Mouse (Mus musculus) hindbrain, embryonic 14.5 days (tissue): ENCODE measurements around the gene Cyb5rl. TPM values are rescaled to one million over a fixed set of nuclear protein-coding genes. Genes with fewer than 3 reads are reported as not detected.

Source experiments
- ATAC-seq: fragments of 200-750 bp; cut with Nextera tagmentation; 2 replicates; pipeline ENCODE4 v1.8.0; 2017; ENCODE audit warnings: moderate number of reproducible peaks, mild to moderate bottlenecking, moderate TSS enrichment, moderate library complexity; ENCODE audit not compliant: low FRiP score
- DNase-seq: peaks from one replicate; pipeline ENCODE4 v3.0.0-alpha.2; 2015; ENCODE audit warnings: low spot score
- H3K27ac ChIP-seq: fragments of 300-500 bp; sonication (generic); 2 replicates; pipeline ENCODE4 v1.5.1; 2014; ENCODE audit warnings: mild to moderate bottlenecking, moderate library complexity
- H3K27me3 ChIP-seq: fragments of 300-500 bp; sonication (generic); 2 replicates; pipeline ENCODE4 v1.6.1; 2014; ENCODE audit warnings: mild to moderate bottlenecking, low read length, mixed read lengths; ENCODE audit not compliant: control insufficient read depth, insufficient read depth
- H3K36me3 ChIP-seq: fragments of 300-500 bp; sonication (generic); replicated peaks from 2 replicates; pipeline ENCODE4 v1.6.1; 2014; ENCODE audit not compliant: control insufficient read depth, insufficient read depth
- H3K4me1 ChIP-seq: fragments of 300-500 bp; sonication (generic); replicated peaks from 2 replicates; pipeline ENCODE4 v1.6.1; 2014; ENCODE audit warnings: antibody characterized with exemption, low read length, mixed read lengths; ENCODE audit not compliant: control insufficient read depth, insufficient read depth
- H3K4me2 ChIP-seq: fragments of 300-500 bp; sonication (generic); replicated peaks from 2 replicates; pipeline ENCODE4 v1.6.1; 2014; ENCODE audit warnings: mild to moderate bottlenecking, moderate library complexity
- H3K4me3 ChIP-seq: fragments of 300-500 bp; sonication (generic); replicated peaks from 2 replicates; pipeline ENCODE4 v1.5.1; 2014; ENCODE audit warnings: mild to moderate bottlenecking, low read length
- H3K9ac ChIP-seq: fragments of 300-500 bp; sonication (generic); 2 replicates; pipeline ENCODE4 v1.6.1; 2014
- H3K9me3 ChIP-seq: fragments of 300-500 bp; sonication (generic); 2 replicates; pipeline ENCODE4 v1.6.1; 2016; ENCODE audit warnings: low read length; ENCODE audit not compliant: control insufficient read depth
- WGBS: fragments of 180-500 bp; shearing (Covaris S2); extraction: QIAGEN DNeasy Blood & Tissue Kit; methylation state at CpG from one replicate; pipeline ENCODE4 v1.1.7; 2014; 5-methylcytosine and 5-hydroxymethylcytosine counted together
- polyA plus RNA-seq: library from polyadenylated mRNA; unstranded; fragments of >200 nt; fragmentation: Nextera tagmentation; extraction: Ambion mirVana; gene quantifications from 2 replicates; pipeline ENCODE4 v1.2.1, GENCODE M21; 2014

Cyb5rl gene
- polyA plus RNA-seq = 2.7 and 4.8 TPM in 2 replicates

DNA sequence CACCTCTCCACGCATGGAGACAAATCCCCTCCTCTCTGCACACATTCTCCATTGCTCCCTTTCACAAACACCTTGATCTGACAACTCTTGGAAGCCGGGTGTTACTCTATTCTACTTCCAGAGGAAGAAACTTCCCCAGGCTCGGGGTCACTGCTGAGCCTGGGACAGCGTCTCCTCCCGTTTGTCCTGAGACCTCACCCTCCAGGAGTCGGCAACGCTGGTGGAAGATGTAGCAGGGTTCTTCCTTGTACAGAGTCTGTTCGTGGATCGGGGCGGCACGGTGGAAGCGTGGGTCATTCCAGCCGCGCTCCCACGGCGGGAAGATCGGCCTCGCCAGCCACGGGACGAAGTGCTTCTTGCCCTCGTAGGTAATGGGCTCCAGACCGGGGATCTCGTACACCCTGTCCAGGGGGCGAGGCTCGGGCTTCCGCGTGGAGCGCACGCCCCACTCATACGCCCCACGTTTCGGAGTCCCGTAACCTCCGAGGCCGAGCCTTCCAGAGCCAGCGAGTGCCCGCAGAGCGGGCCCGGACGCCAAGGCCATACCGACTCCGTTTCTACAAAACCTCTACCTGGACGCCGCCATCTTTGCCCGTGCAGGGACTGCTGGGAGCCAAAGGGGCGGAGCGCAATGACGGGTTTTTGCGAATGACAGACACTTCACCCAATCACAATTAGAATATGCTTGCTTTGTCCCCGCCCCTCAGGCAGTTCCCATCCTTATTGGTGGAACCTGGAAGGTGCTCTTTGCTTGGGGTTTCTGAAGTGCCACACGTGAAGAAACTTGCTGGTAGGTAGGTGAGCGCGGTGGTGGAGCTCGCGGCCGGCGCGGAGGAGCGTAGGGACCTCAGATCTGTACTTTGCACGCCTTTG is at the start of gene Cyb5rl, which contains the start of gene Mrpl37:
Gene Cyb5rl (plus strand): TSS at position 737 of the 873 bp plus-strand sequence.
Gene Mrpl37 (minus strand): TSS at position 617 of the 873 bp plus-strand sequence.
- peaks cover 33% of the 10 kb centered on the region for H3K36me3 ChIP-seq
- peaks cover 15% of the 10 kb centered on the region for H3K4me1 ChIP-seq
- H3K27ac ChIP-seq = no peak within 1 kb of the TSS
- H3K27me3 ChIP-seq = no peaks in the 10 kb centered on the region
- H3K9ac ChIP-seq = peak within 1 kb of the TSS; percentile 82
- under 1% methylated on average over 60 of the region's 60 CpGs for WGBS
- no peaks in the 10 kb centered on the region for H3K9me3 ChIP-seq
- H3K4me2 ChIP-seq = peak within 1 kb of the TSS; percentile 98
- H3K4me3 ChIP-seq = peak within 1 kb of the TSS; percentile 90
- peak; percentile 99 for DNase-seq
- ATAC-seq = peak; percentile 99

DNA sequence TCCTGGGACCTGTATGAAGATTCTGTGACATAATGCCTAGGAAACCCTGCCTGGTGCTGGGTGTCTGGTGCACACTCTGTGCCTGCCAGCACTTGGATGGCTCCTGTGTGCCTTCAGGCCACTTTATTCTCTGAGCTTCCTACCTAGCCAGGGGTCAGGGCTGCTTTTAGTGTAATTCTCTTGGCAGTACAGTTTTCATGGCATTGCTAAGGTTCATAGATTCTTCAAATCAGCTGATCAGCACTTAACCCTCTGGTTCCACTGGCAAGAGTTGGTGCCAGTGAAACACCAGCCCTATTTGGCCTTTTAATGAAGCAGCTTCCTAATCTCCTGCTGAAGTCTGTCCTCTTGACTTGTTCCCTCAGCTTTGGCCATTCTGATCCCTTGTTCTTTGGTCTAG is 49.5 kb upstream of the Cyb5rl start:
- DNase-seq = no peak
- Histone ChIP-seq H3K9ac (peak overlapping the region; percentile 37; the same call in 1 of the 2 replicates), H3K27ac (no peak overlapping the region)

DNA sequence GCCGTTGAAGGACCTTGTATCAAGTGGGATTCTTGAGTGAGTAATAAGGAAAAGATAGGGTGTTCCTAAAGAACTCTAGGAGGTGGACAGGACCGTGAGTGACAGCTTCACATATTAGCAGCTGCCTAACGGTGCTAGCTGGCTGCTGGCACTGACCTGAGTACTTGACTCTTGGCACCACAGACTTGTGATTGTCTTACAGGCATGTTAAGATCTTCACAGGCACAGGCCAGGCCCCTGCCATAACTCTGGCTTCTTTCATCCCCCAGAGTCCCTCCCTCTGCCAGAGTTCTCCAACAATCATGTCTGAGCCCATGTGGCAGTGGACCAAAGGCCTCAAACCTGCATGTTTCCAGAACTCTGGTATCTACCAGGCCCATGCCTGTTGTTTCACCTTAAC is 48.3 kb upstream of the Cyb5rl start:
- peak overlapping the region; percentile 69 for H3K27ac ChIP-seq
- no peaks in the 10 kb centered on the region for H3K27me3 ChIP-seq
- no peaks in the 10 kb centered on the region for H3K9me3 ChIP-seq
- H3K4me2 ChIP-seq = no peak overlapping the region
- no peak overlapping the region for H3K4me3 ChIP-seq
- no peaks in the 10 kb centered on the region for H3K36me3 ChIP-seq
- ATAC-seq (no peak), DNase-seq (no peak)
- H3K4me1 ChIP-seq = peaks cover 64% of the 10 kb centered on the region
- 61% methylated on average over 3 of the region's 3 CpGs for WGBS
- H3K9ac ChIP-seq = peak overlapping the region; percentile 26; the same call in 1 of the 2 replicates

More for the DNA sequence above, 49.5 kb upstream of the Cyb5rl start:
- Histone ChIP-seq H3K4me3 (no peak overlapping the region), H3K9me3 (no peaks in the 10 kb centered on the region), H3K36me3 (no peaks in the 10 kb centered on the region), H3K4me2 (no peak overlapping the region), H3K4me1 (peaks cover 64% of the 10 kb centered on the region), H3K27me3 (no peaks in the 10 kb centered on the region)
- ATAC-seq = no peak

DNA sequence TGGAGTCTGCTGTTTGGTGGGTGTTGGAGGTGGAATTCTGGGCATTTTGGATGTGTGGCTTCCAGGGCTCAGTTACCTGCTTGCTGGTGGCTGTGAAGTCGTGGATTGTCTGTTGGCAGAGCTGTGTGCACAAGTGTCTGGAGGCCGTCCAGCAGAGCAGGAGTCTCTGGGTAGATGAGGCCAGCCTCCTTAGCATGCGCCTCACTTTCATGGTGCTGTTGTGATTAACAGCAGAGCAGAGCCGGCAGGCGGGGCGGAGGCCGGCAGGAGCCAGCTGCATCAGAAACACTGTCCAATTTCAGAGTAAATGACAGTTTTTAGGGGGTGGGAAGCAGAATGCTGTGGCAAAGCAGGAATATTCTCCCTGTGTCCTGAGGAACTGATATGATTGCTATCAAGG is 47.8 kb upstream of the Cyb5rl start:
- ATAC-seq (no peak), DNase-seq (peak; percentile 58)
- peak overlapping the region; percentile 26; the same call in 1 of the 2 replicates for H3K9ac ChIP-seq
- no peaks in the 10 kb centered on the region for H3K9me3 ChIP-seq
- H3K27me3 ChIP-seq = no peaks in the 10 kb centered on the region
- no peak overlapping the region for H3K4me3 ChIP-seq
- H3K4me1 ChIP-seq = peaks cover 66% of the 10 kb centered on the region
- 17% methylated on average over 7 of the region's 7 CpGs for WGBS
- no peaks in the 10 kb centered on the region for H3K36me3 ChIP-seq
- peak overlapping the region; percentile 69 for H3K27ac ChIP-seq
- H3K4me2 ChIP-seq = no peak overlapping the region

DNA sequence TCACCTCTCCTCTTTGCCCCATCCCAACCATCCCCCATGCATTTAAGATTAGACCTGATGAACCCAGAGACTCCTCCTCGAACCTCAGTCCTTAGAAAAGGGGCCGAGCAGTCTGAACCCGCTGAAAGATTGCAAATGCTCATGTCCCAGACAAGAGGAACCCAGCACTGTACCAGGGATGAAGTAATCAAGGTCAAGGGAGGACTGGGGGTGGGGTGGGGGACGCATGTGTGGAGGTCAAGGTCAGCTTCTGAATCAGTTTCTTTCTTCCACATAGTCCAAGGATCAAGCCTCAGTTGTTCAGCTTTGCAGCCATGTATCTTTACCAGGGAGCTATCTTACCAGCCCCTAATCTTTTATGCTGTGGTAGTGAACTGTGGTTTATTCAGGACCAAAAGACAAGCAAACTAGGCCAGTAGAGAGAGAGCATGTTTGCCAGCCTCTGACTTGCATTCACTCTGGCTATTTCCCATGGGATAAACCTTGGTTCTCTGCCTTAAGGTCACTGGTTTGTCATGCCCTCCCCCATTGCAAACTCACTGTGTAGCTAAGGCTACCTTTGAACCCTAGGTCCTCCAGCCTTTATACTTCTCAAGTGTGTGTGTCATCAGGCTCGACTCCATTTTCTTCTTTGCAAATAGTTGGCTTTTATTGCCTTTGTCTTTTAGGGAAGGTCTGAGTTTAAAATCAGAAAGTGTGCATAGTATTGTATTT is 46.3 kb upstream of the Cyb5rl start:
- no peaks in the 10 kb centered on the region for H3K9me3 ChIP-seq
- H3K36me3 ChIP-seq = no peaks in the 10 kb centered on the region
- ATAC-seq (no peak), DNase-seq (no peak)
- WGBS = 72% methylated on average over 5 of the region's 5 CpGs
- H3K4me3 ChIP-seq = no peak overlapping the region
- H3K27me3 ChIP-seq = no peaks in the 10 kb centered on the region
- H3K4me1 ChIP-seq = peaks cover 64% of the 10 kb centered on the region
- H3K4me2 ChIP-seq = no peak overlapping the region
- H3K27ac ChIP-seq = no peak overlapping the region
- H3K9ac ChIP-seq = no peak overlapping the region

DNA sequence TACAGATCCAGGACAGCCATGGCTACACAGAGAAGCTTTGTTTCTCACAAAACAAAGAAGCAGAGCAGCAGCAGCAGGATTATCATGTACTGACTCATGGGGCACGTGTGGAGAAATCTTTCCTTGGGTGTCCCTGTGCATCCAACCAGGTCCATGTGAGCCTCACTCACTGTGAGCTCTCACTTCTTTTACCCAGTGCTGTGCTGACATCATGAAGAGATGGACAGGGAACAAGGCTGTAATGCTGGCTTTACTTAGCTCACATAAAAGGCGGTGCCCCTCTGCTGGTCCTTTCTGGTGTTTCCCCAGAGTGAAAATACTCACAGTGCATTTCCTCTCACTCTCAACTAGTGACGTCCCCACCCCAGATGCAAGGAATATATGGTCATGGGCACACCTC is 45.3 kb upstream of the Cyb5rl start:
- DNase-seq (no peak), ATAC-seq (no peak)
- H3K27me3 ChIP-seq = no peaks in the 10 kb centered on the region
- WGBS = 58% methylated on average over 3 of the region's 3 CpGs
- H3K4me1 ChIP-seq = peaks cover 59% of the 10 kb centered on the region
- H3K9me3 ChIP-seq = no peaks in the 10 kb centered on the region
- H3K27ac ChIP-seq = no peak overlapping the region
- H3K4me3 ChIP-seq = no peak overlapping the region
- H3K9ac ChIP-seq = no peak overlapping the region
- no peak overlapping the region for H3K4me2 ChIP-seq
- H3K36me3 ChIP-seq = no peaks in the 10 kb centered on the region

DNA sequence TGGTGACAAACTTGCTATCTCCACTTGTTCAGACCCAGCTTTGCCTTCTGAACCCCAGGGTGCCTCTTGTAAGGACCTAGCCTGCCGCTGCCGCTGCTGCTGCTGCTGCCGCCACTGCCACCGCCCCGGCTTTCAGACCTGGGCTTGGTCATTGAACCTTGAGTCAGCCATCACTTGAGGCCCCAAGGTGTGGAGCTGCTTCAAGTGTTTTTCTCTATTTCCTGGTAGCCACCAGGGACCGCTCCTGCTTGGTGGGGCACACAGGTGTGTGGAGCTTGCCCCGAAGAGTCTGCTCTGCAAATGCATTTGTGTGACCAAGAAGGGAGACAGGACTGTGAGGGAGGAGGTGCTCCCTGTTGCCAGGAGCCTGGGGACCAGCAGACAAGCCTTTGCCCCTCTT is 41.9 kb upstream of the Cyb5rl start:
- Histone ChIP-seq H3K9ac (no peak overlapping the region), H3K4me1 (peaks cover 24% of the 10 kb centered on the region), H3K9me3 (no peaks in the 10 kb centered on the region), H3K27me3 (no peaks in the 10 kb centered on the region), H3K4me2 (no peak overlapping the region), H3K4me3 (no peak overlapping the region), H3K27ac (no peak overlapping the region), H3K36me3 (peaks cover 9% of the 10 kb centered on the region; the same call in 1 of the 2 replicates)
- no peak for DNase-seq
- ATAC-seq = no peak
- 77% methylated on average over 7 of the region's 7 CpGs for WGBS

DNA sequence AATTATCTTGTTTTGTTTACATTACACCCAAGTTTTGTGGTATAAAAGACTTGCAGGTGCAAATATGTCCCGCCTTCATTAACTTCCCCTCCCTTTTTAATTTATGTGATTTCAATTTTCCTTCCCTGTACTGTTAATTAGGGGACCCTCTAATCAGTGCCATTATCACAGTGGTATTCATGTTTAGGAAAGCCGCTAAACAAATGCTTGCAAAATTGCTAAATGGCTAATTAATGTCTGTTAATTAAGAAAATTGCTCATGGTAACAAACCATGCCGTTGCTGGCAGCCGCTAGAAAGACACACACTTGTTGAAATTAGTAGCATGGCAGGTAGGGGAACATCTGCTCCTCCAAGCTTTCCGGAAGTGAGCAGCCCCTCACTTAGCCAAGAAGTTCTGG is 41.4 kb upstream of the Cyb5rl start:
- Histone ChIP-seq H3K4me1 (peaks cover 20% of the 10 kb centered on the region), H3K27me3 (no peaks in the 10 kb centered on the region)
- WGBS = 65% methylated on average over 5 of the region's 5 CpGs

DNA sequence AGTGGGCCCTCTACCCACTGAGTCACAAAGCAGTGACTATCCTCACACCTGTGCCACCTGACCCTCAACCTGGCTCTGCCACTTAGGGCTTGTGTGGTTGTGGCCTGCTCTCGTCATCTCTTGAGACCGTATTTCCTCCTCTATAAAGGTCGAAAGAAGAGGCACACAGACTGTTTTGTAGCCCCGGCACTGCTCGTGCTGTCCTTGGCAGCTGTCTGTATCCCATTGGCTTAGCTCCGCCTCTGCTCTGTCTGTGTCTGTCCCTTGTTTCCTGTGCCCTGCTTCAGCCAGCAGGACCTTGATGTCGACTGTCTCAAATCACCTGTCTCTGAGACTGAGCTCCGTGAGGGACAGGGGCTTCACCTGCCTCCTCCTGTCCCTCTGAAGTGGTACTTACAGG is 40.3 kb upstream of the Cyb5rl start:
- H3K9ac ChIP-seq = no peak overlapping the region

More for the DNA sequence above, 41.4 kb upstream of the Cyb5rl start:
- no peak overlapping the region for H3K4me2 ChIP-seq
- ATAC-seq (no peak), DNase-seq (no peak)
- H3K36me3 ChIP-seq = peaks cover 9% of the 10 kb centered on the region; the same call in 1 of the 2 replicates
- no peaks in the 10 kb centered on the region for H3K9me3 ChIP-seq
- no peak overlapping the region for H3K9ac ChIP-seq
- no peak overlapping the region for H3K4me3 ChIP-seq
- no peak overlapping the region for H3K27ac ChIP-seq

More for the DNA sequence above, 40.3 kb upstream of the Cyb5rl start:
- H3K4me3 ChIP-seq = no peak overlapping the region
- H3K4me2 ChIP-seq = no peak overlapping the region
- WGBS = 71% methylated on average over 8 of the region's 8 CpGs
- DNase-seq (no peak), ATAC-seq (no peak)
- H3K36me3 ChIP-seq = peaks cover 19% of the 10 kb centered on the region
- no peaks in the 10 kb centered on the region for H3K9me3 ChIP-seq
- H3K27ac ChIP-seq = no peak overlapping the region
- H3K27me3 ChIP-seq = no peaks in the 10 kb centered on the region
- H3K4me1 ChIP-seq = peaks cover 15% of the 10 kb centered on the region
